Mouse (Mus musculus) heart, embryonic 13.5 days (tissue): ENCODE measurements around the gene Pde6d. TPM values are rescaled to one million over a fixed set of nuclear protein-coding genes. Genes with fewer than 3 reads are reported as not detected.

Experiments used
- ATAC-seq: fragments of 200-750 bp; cut with Nextera tagmentation; 2 replicates; pipeline ENCODE4 v1.8.0; 2017; ENCODE audit warnings: moderate TSS enrichment; ENCODE audit not compliant: insufficient number of reproducible peaks, low FRiP score, low TSS enrichment; ENCODE audit errors: extremely low read depth
- H3K27ac ChIP-seq: fragments of 300-500 bp; sonication (generic); replicated peaks from 2 replicates; pipeline ENCODE4 v1.5.1; 2015; ENCODE audit warnings: moderate library complexity, mild to moderate bottlenecking, inconsistent platforms
- H3K27me3 ChIP-seq: fragments of 300-500 bp; sonication (generic); replicated peaks from 2 replicates; pipeline ENCODE4 v1.6.1; 2015; ENCODE audit warnings: mild to moderate bottlenecking, inconsistent platforms
- H3K36me3 ChIP-seq: fragments of 300-500 bp; sonication (generic); 2 replicates; pipeline ENCODE4 v1.6.1; 2015; ENCODE audit warnings: mild to moderate bottlenecking, inconsistent platforms
- H3K4me1 ChIP-seq: fragments of 300-500 bp; sonication (generic); 2 replicates; pipeline ENCODE4 v1.6.1; 2015; ENCODE audit warnings: inconsistent platforms
- H3K4me2 ChIP-seq: fragments of 300-500 bp; sonication (generic); 2 replicates; pipeline ENCODE4 v1.6.1; 2015; ENCODE audit warnings: inconsistent platforms, mild to moderate bottlenecking, moderate library complexity
- H3K4me3 ChIP-seq: fragments of 300-500 bp; sonication (generic); 2 replicates; pipeline ENCODE4 v1.5.1; 2015; ENCODE audit warnings: moderate library complexity, mild to moderate bottlenecking, inconsistent platforms
- H3K9ac ChIP-seq: fragments of 300-500 bp; sonication (generic); 2 replicates; pipeline ENCODE4 v1.6.1; 2015; ENCODE audit warnings: inconsistent platforms, mild to moderate bottlenecking, moderate library complexity
- H3K9me3 ChIP-seq: fragments of 300-500 bp; sonication (generic); 2 replicates; pipeline ENCODE4 v1.6.1; 2016; ENCODE audit warnings: inconsistent platforms
- WGBS: fragments of 180-500 bp; shearing (Covaris S2); methylation state at CpG from one replicate; pipeline ENCODE4 v1.1.7; 2015; ENCODE audit warnings: mixed read lengths; 5-methylcytosine and 5-hydroxymethylcytosine counted together
- polyA plus RNA-seq: library from polyadenylated mRNA; unstranded; fragments of >200 nt; fragmentation: Nextera tagmentation; extraction: Ambion mirVana; gene quantifications from 2 replicates; pipeline ENCODE4 v1.2.1, GENCODE M21; 2015

Pde6d gene
- polyA plus RNA-seq, 1 experiment from 2014 or later = 60.4 TPM

GRCm38 (mm10) chr1:86532362-86533051 is 49.9 kb downstream of the Pde6d start:
- Histone ChIP-seq H3K4me1 (peaks cover 34% of the 10 kb centered on the region), H3K36me3 (peaks cover 31% of the 10 kb centered on the region), H3K4me3 (0 out of 2 replicates have a peak overlapping the region, but pooled peaks have one; percentile 5), H3K9me3 (no peaks in the 10 kb centered on the region), H3K27ac (peak overlapping the region; percentile 69), H3K9ac (peak overlapping the region; percentile 33), H3K4me2 (peak overlapping the region; percentile 44), H3K27me3 (no peaks in the 10 kb centered on the region)
- 22% methylated on average over 11 of the region's 11 CpGs for WGBS
- 0 out of 2 replicates have a peak, but pooled peaks have one; percentile 32 for ATAC-seq

- H3K4me2 ChIP-seq = peak overlapping the region; percentile 44
- H3K4me1 ChIP-seq = peaks cover 34% of the 10 kb centered on the region
- H3K4me3 ChIP-seq = 0 out of 2 replicates have a peak overlapping the region, but pooled peaks have one; percentile 13
- no peaks in the 10 kb centered on the region for H3K27me3 ChIP-seq
- WGBS = 8% methylated on average over 13 of the region's 13 CpGs
- H3K9me3 ChIP-seq = no peaks in the 10 kb centered on the region
- ATAC-seq = no peak
- H3K36me3 ChIP-seq = peaks cover 31% of the 10 kb centered on the region
- peak overlapping the region; percentile 33 for H3K9ac ChIP-seq
- peak overlapping the region; percentile 69 for H3K27ac ChIP-seq
These were observed 50.7 kb downstream of the Pde6d start for GRCm38 (mm10) chr1:86531547-86532321.

GRCm38 (mm10) chr1:86530871-86531546 is 51.4 kb downstream of the Pde6d start:
- H3K4me3 ChIP-seq = peak overlapping the region; percentile 13
- WGBS = 19% methylated on average over 4 of the region's 4 CpGs
- H3K36me3 ChIP-seq = peaks cover 31% of the 10 kb centered on the region
- no peaks in the 10 kb centered on the region for H3K27me3 ChIP-seq
- H3K9me3 ChIP-seq = no peaks in the 10 kb centered on the region
- peak overlapping the region; percentile 44 for H3K4me2 ChIP-seq
- ATAC-seq = no peak
- H3K4me1 ChIP-seq = peaks cover 34% of the 10 kb centered on the region
- peak overlapping the region; percentile 33 for H3K9ac ChIP-seq
- H3K27ac ChIP-seq = peak overlapping the region; percentile 69

- ATAC-seq = no peak
- Histone ChIP-seq H3K4me3 (peak overlapping the region; percentile 99), H3K27me3 (no peaks in the 10 kb centered on the region), H3K4me1 (peaks cover 39% of the 10 kb centered on the region), H3K27ac (peak overlapping the region; percentile 42; the same call in 1 of the 2 replicates), H3K9ac (peak overlapping the region; percentile 100), H3K9me3 (no peaks in the 10 kb centered on the region), H3K4me2 (peak overlapping the region; percentile 94), H3K36me3 (peaks cover 31% of the 10 kb centered on the region)
- 53% methylated on average over 4 of the region's 4 CpGs for WGBS
These were observed 52.8 kb downstream of the Pde6d start for GRCm38 (mm10) chr1:86529590-86529989.

- Histone ChIP-seq H3K36me3 (peaks cover 28% of the 10 kb centered on the region), H3K4me3 (peak overlapping the region; percentile 99), H3K9me3 (no peaks in the 10 kb centered on the region), H3K4me2 (peak overlapping the region; percentile 94), H3K4me1 (peaks cover 48% of the 10 kb centered on the region), H3K27ac (peak overlapping the region; percentile 100), H3K27me3 (no peaks in the 10 kb centered on the region), H3K9ac (peak overlapping the region; percentile 100)
- ATAC-seq = no peak
- under 1% methylated on average over 15 of the region's 15 CpGs for WGBS
These were observed 53.8 kb downstream of the Pde6d start for GRCm38 (mm10) chr1:86528571-86529180.

- Histone ChIP-seq H3K9me3 (no peaks in the 10 kb centered on the region), H3K4me1 (peaks cover 49% of the 10 kb centered on the region), H3K4me3 (peak overlapping the region; percentile 99), H3K4me2 (peak overlapping the region; percentile 94), H3K27ac (peak overlapping the region; percentile 100), H3K27me3 (no peaks in the 10 kb centered on the region), H3K9ac (peak overlapping the region; percentile 100), H3K36me3 (peaks cover 22% of the 10 kb centered on the region)
- under 1% methylated on average over 89 of the region's 89 CpGs for WGBS
- ATAC-seq = 0 out of 2 replicates have a peak, but pooled peaks have one; percentile 4
These were observed 54.6 kb downstream of the Pde6d start for GRCm38 (mm10) chr1:86527599-86528486.

GRCm38 (mm10) chr1:86526789-86527598 is 55.4 kb downstream of the Pde6d start:
- under 1% methylated on average over 111 of the region's 111 CpGs for WGBS
- Histone ChIP-seq H3K4me2 (peak overlapping the region; percentile 94), H3K4me3 (peak overlapping the region; percentile 99), H3K27ac (peak overlapping the region; percentile 100), H3K4me1 (peaks cover 50% of the 10 kb centered on the region), H3K27me3 (no peaks in the 10 kb centered on the region), H3K9me3 (no peaks in the 10 kb centered on the region), H3K9ac (peak overlapping the region; percentile 100), H3K36me3 (peaks cover 22% of the 10 kb centered on the region)
- no peak for ATAC-seq

GRCm38 (mm10) chr1:86526116-86526788 is 56.2 kb downstream of the Pde6d start, which contains the start of gene Ptma:
Ptma (plus strand) TSS chr1:86526726.
- no peaks in the 10 kb centered on the region for H3K27me3 ChIP-seq
- under 1% methylated on average over 45 of the region's 63 CpGs for WGBS
- peaks cover 47% of the 10 kb centered on the region for H3K4me1 ChIP-seq
- peak within 1 kb of the TSS; percentile 94 for H3K4me2 ChIP-seq
- H3K9me3 ChIP-seq = no peaks in the 10 kb centered on the region
- peak; percentile 80 for ATAC-seq
- peaks cover 21% of the 10 kb centered on the region for H3K36me3 ChIP-seq
- H3K27ac ChIP-seq = peak within 1 kb of the TSS; percentile 100
- peak within 1 kb of the TSS; percentile 100 for H3K9ac ChIP-seq
- H3K4me3 ChIP-seq = peak within 1 kb of the TSS; percentile 99

GRCm38 (mm10) chr1:86525499-86526115 is 56.8 kb downstream of the Pde6d start:
- under 1% methylated on average over 44 of the region's 44 CpGs for WGBS
- H3K36me3 ChIP-seq = peaks cover 15% of the 10 kb centered on the region
- H3K9me3 ChIP-seq = no peaks in the 10 kb centered on the region
- H3K9ac ChIP-seq = peak overlapping the region; percentile 94
- peak overlapping the region; percentile 100 for H3K27ac ChIP-seq
- peak overlapping the region; percentile 99 for H3K4me3 ChIP-seq
- peak overlapping the region; percentile 94 for H3K4me2 ChIP-seq
- peaks cover 41% of the 10 kb centered on the region for H3K4me1 ChIP-seq
- ATAC-seq = peak; percentile 3; the same call in 1 of the 2 replicates
- no peaks in the 10 kb centered on the region for H3K27me3 ChIP-seq
